Mouse (Mus musculus) bone marrow, adult 2 months (tissue): Measurements from ENCODE around the gene Hist2h4. TPM values are rescaled to one million over a fixed set of nuclear protein-coding genes. Genes with fewer than 3 reads are reported as not detected.
"Not testable (repeated sequence)": the region's sequence is repeated elsewhere in the genome, so short reads cannot be mapped to it uniquely, and the experiment has no call there.

Experiments used
- H3K27ac ChIP-seq: fragments of 200-500 bp; 2 replicates; pipeline ENCODE4 v1.5.1; 2012; ENCODE audit warnings: low read depth, mild to moderate bottlenecking, control low read depth, inconsistent platforms, low read length; ENCODE audit not compliant: control insufficient read depth, poor library complexity, insufficient read depth
- H3K4me1 ChIP-seq: fragments of 200-500 bp; 2 replicates; pipeline ENCODE4 v1.6.1; 2011; ENCODE audit warnings: low read length; ENCODE audit not compliant: control insufficient read depth, insufficient read depth
- H3K4me3 ChIP-seq: fragments of 200-500 bp; replicated peaks from 2 replicates; pipeline ENCODE3; 2011; ENCODE audit warnings: mild to moderate bottlenecking, low read depth, low read length, control low read depth; ENCODE audit not compliant: control insufficient read depth
- CTCF ChIP-seq: fragments of 200-500 bp; IDR thresholded peaks from 2 replicates; pipeline ENCODE4 v1.5.1; 2011; ENCODE audit warnings: low read length, control low read depth; ENCODE audit not compliant: control insufficient read depth, insufficient read depth
- POLR2A ChIP-seq: fragments of 200-500 bp; IDR thresholded peaks from 2 replicates; pipeline ENCODE4 v1.6.1; 2011; ENCODE audit warnings: low read depth, mild to moderate bottlenecking, control low read depth, low read length, borderline replicate concordance; ENCODE audit not compliant: control insufficient read depth
- WGBS: fragments of 180-500 bp; shearing (Covaris S2); methylation state at CpG from one replicate; pipeline ENCODE4 v1.1.7; 2018; 5-methylcytosine and 5-hydroxymethylcytosine counted together
- polyA plus RNA-seq: library from polyadenylated mRNA; stranded (reverse); fragments of >200 nt; gene quantifications from 2 replicates; pipeline ENCODE4 v1.2.4, GENCODE M21; 2011; ENCODE audit warnings: low replicate concordance; ENCODE audit not compliant: missing spikeins, insufficient read depth, insufficient read length

Gene Hist2h4
- polyA plus RNA-seq, 1 experiment: 31.8 TPM

- 4% methylated on average over 9 of the region's 9 CpGs for WGBS
- Histone ChIP-seq H3K27ac (peak overlapping the region; percentile 97), H3K4me3 (peak overlapping the region; percentile 77), H3K4me1 (peaks cover 4% of the 10 kb centered on the region)
- TF ChIP-seq CTCF (no peak), POLR2A (no peak)
Measured at GRCm38 (mm10) chr3:96221640-96222038, 41.5 kb downstream of the Hist2h4 start.

DNA sequence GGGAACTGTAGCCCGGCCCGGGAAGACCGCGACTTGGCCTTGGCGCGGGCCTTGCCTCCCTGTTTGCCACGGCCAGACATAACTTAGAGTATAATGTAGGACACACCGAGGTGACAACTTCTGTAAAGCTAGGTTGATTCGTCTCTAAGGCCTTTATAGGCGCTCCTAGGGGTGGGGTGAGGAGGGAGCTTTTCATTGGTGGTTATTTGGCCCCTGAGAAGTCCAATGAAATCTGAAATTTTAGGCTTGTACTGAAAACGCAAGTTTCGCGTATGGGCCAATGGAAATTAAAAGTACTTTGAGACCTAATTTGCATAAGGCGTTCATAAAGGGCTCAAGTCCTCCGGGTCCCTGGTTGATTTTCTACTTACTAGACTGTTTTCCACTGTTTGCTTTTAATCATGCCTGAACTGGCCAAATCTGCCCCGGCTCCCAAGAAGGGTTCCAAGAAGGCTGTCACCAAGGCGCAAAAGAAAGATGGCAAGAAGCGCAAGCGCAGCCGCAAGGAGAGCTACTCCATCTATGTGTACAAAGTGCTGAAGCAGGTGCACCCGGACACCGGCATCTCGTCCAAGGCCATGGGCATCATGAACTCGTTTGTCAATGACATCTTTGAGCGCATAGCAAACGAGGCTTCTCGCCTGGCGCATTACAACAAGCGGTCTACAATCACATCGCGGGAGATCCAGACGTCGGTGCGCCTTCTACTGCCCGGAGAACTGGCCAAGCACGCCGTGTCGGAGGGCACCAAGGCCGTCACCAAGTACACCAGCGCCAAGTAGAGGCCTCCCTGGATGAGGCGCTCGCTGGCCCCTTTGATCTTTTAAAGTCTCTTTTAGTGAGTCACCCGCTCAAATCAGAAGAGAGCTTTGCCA, 42.1 kb downstream of the Hist2h4 start, which contains the start of the genes Hist2h2ac and Hist2h2be:
TSS of gene Hist2h2ac (minus strand) at position 116 of the 875 bp plus-strand sequence.
TSS of gene Hist2h2be (plus strand) at position 355 of the 875 bp plus-strand sequence.
- TF ChIP-seq CTCF: peak; percentile 11; the same call in 1 of the 2 replicates
- peak; percentile 92 for TF ChIP-seq POLR2A
- under 1% methylated on average over 43 of the region's 43 CpGs for WGBS
- Histone ChIP-seq H3K4me3 (peak within 1 kb of the TSS; percentile 77), H3K27ac (peak within 1 kb of the TSS; percentile 98), H3K4me1 (peaks cover 4% of the 10 kb centered on the region)

DNA sequence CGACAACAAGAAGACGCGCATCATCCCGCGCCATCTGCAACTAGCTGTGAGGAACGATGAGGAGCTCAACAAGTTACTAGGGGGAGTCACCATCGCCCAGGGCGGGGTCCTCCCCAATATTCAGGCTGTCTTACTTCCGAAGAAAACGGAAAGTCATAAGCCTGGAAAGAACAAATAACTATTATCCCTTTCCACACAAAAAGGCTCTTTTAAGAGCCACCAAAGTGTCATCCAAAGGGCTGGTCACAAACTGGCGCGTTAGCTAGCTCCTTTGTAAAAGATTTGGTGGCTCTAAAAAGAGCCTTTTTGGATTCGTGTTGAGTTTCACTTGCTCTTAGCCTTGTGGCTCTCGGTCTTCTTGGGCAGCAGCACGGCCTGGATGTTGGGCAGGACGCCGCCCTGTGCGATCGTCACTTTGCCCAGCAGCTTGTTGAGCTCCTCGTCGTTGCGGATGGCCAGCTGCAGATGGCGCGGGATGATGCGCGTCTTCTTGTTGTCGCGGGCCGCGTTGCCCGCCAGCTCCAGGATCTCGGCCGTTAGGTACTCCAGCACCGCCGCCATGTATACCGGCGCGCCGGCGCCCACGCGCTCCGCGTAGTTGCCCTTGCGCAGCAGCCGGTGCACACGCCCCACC, 42.9 kb downstream of the Hist2h4 start:
- under 1% methylated on average over 46 of the region's 47 CpGs for WGBS
- Histone ChIP-seq H3K4me3 (peak overlapping the region; percentile 67), H3K27ac (peak overlapping the region; percentile 98)
- H3K4me1 ChIP-seq: not testable (repeated sequence)

DNA sequence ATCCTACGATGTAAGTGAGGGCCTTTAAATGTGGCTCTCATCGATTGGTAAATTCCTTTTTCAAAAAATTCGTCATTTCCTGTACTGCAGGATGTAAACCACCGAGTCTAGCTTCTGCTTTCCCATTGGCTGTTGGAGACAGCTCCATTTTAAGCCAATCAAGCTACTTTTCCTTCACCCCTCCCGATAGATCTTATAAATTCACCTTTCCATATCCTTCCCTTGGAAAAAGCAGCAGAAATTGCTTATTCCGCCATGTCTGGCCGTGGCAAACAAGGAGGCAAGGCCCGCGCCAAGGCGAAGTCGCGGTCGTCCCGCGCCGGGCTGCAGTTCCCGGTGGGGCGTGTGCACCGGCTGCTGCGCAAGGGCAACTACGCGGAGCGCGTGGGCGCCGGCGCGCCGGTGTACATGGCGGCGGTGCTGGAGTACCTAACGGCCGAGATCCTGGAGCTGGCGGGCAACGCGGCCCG, 43.4 kb downstream of the Hist2h4 start, which contains the start of the genes Bola1 and Hist2h2ab:
TSS of gene Bola1 (minus strand) at position 49 of the 470 bp plus-strand sequence.
TSS of gene Hist2h2ab (plus strand) at position 205 of the 470 bp plus-strand sequence.
- TF ChIP-seq POLR2A (peak; percentile 95; the same call in 1 of the 2 replicates), CTCF (no peak)
- WGBS: under 1% methylated on average over 37 of the region's 37 CpGs
- peak within 1 kb of the TSS; percentile 98 for H3K27ac ChIP-seq
- H3K4me1 ChIP-seq: peaks cover 2% of the 10 kb centered on the region
- peak within 1 kb of the TSS; percentile 67 for H3K4me3 ChIP-seq

DNA sequence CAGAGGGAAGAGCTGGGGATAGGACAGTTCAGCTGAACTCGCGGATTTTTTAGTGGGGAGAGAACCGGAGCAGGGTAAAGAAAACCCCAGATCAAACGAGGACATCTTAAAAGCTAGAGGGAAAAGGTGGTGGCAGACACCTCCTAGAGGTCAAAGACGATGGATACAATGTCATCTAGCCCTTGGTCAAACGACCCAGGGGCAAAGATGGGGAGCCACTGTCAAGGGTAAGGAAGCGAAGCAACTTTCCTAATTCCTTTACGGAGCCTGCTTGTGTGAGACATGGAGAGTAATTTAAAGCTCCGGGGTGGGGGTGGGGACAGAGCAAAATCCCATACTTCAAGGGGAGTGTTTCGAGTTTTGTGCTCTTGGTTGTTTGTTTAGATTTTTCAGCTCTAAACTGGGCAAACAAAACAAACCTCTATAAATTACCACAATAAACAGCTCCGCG, 43.9 kb downstream of the Hist2h4 start:
- Histone ChIP-seq H3K4me3 (peak overlapping the region; percentile 60), H3K4me1 (peaks cover 2% of the 10 kb centered on the region), H3K27ac (peak overlapping the region; percentile 98)
- 0% methylated on average over 12 of the region's 12 CpGs for WGBS
- TF ChIP-seq POLR2A (no peak), CTCF (peak; percentile 19; the same call in 1 of the 2 replicates)

Other genes with a start within 250 kb of the Hist2h4 start
- gene Vps45, start 204.8 kb downstream of the Hist2h4 start, polyA plus RNA-seq: 11.8 and 20.1 TPM in 2 replicates
- 14.6 and 22.2 TPM in 2 replicates for gene Otud7b, start 158.8 kb downstream of the Hist2h4 start, polyA plus RNA-seq
- 6.3 and 10.1 TPM in 2 replicates for gene Mtmr11, start 101.3 kb downstream of the Hist2h4 start, polyA plus RNA-seq
- 14.9 and 25.7 TPM in 2 replicates for gene Sf3b4, start 91.0 kb downstream of the Hist2h4 start, polyA plus RNA-seq
- 5.7 and 6.2 TPM in 2 replicates for gene Sv2a, start 82.2 kb downstream of the Hist2h4 start, polyA plus RNA-seq
- gene Bola1, start 43.6 kb downstream of the Hist2h4 start, polyA plus RNA-seq: 11.5 and 12.7 TPM in 2 replicates
- 26.5 TPM in 1 of 2 replicates, not detected in the other for gene Hist2h2ab, start 43.4 kb downstream of the Hist2h4 start, polyA plus RNA-seq
- gene Hist2h2ac, start 42.4 kb downstream of the Hist2h4 start, polyA plus RNA-seq: 7.5 and 25.1 TPM in 2 replicates
- gene Hist2h2be, start 42.2 kb downstream of the Hist2h4 start, polyA plus RNA-seq: 8.6 and 9.4 TPM in 2 replicates
- gene Hist2h3c2, start 24.2 kb downstream of the Hist2h4 start, polyA plus RNA-seq: 50.6 and 79.9 TPM in 2 replicates
- gene Hist2h2aa2, start 23.0 kb downstream of the Hist2h4 start, polyA plus RNA-seq: 80.4 and 139 TPM in 2 replicates
- gene Hist2h2aa1, start 17.8 kb downstream of the Hist2h4 start, polyA plus RNA-seq: 4.5 TPM in 1 of 2 replicates, not detected in the other
- gene Hist2h3c1, start 16.6 kb downstream of the Hist2h4 start, polyA plus RNA-seq: not detected in 2 replicates
- 20.8 and 28.9 TPM in 2 replicates for gene Hist2h3b, start 5.3 kb upstream of the Hist2h4 start, polyA plus RNA-seq
- gene Hist2h2bb, start 6.4 kb upstream of the Hist2h4 start, polyA plus RNA-seq: 71.9 and 132 TPM in 2 replicates
- 2.2 and 6.2 TPM in 2 replicates for gene Fcgr1, start 30.7 kb upstream of the Hist2h4 start, polyA plus RNA-seq
- gene BC107364, start 189.0 kb upstream of the Hist2h4 start, polyA plus RNA-seq: not detected in 2 replicates